Mouse (Mus musculus): Measurements from ENCODE around the gene Necab2. TPM values are rescaled to one million over a fixed set of nuclear protein-coding genes. Genes with fewer than 3 reads are reported as not detected.

The Necab2 gene
- polyA plus RNA-seq, 1 experiment from 2014 or later: 3.5 TPM

- no peak for ATAC-seq (ENCODE audit: low FRiP score, low read depth)
- Histone ChIP-seq H3K27me3 (no peaks in the 10 kb centered on the region), H3K9me3 (no peaks in the 10 kb centered on the region), H3K36me3 (no peaks in the 10 kb centered on the region), H3K4me1 (peaks cover 5% of the 10 kb centered on the region; the same call in 1 of the 2 replicates), H3K27ac (no peak overlapping the region), H3K4me3 (no peak overlapping the region), H3K9ac (no peak overlapping the region), H3K4me2 (replicated peaks) (no peak overlapping the region)
- 84% methylated on average over 3 of the region's 3 CpGs for WGBS
Observed at GRCm38 (mm10) chr8:119429552-119429951, 17.0 kb upstream of the Necab2 start.

GRCm38 (mm10) chr8:119430250-119430649 is 16.3 kb upstream of the Necab2 start:
- Histone ChIP-seq H3K4me1 (peaks cover 5% of the 10 kb centered on the region; the same call in 1 of the 2 replicates), H3K27me3 (no peaks in the 10 kb centered on the region), H3K36me3 (no peaks in the 10 kb centered on the region), H3K27ac (no peak overlapping the region), H3K4me2 (replicated peaks) (no peak overlapping the region), H3K9me3 (no peaks in the 10 kb centered on the region), H3K9ac (no peak overlapping the region), H3K4me3 (no peak overlapping the region)
- no peak for ATAC-seq (ENCODE audit: low FRiP score, low read depth)
- WGBS: 69% methylated on average over 8 of the region's 8 CpGs

- ATAC-seq (ENCODE audit: low FRiP score, low read depth): no peak
- Histone ChIP-seq H3K4me3 (no peak overlapping the region), H3K27ac (no peak overlapping the region), H3K9ac (no peak overlapping the region), H3K27me3 (no peaks in the 10 kb centered on the region), H3K9me3 (no peaks in the 10 kb centered on the region), H3K36me3 (no peaks in the 10 kb centered on the region), H3K4me1 (peaks cover 5% of the 10 kb centered on the region; the same call in 1 of the 2 replicates), H3K4me2 (replicated peaks) (no peak overlapping the region)
- WGBS: 87% methylated on average over 7 of the region's 7 CpGs
Observed at GRCm38 (mm10) chr8:119430690-119431089, 15.8 kb upstream of the Necab2 start.

GRCm38 (mm10) chr8:119432372-119432771 is 14.1 kb upstream of the Necab2 start:
- Histone ChIP-seq H3K4me2 (replicated peaks) (no peak overlapping the region), H3K27me3 (no peaks in the 10 kb centered on the region), H3K9ac (no peak overlapping the region), H3K27ac (no peak overlapping the region), H3K4me1 (peaks cover 14% of the 10 kb centered on the region), H3K9me3 (no peaks in the 10 kb centered on the region), H3K36me3 (no peaks in the 10 kb centered on the region), H3K4me3 (no peak overlapping the region)
- no peak for ATAC-seq (ENCODE audit: low FRiP score, low read depth)
- WGBS: 68% methylated on average over 3 of the region's 3 CpGs

GRCm38 (mm10) chr8:119433582-119434174 is 12.8 kb upstream of the Necab2 start, which contains the start of gene Osgin1:
Gene Osgin1 (plus strand): TSS chr8:119434124.
- 90% methylated on average over 13 of the region's 13 CpGs for WGBS
- Histone ChIP-seq H3K4me2 (replicated peaks) (no peak within 1 kb of the TSS), H3K27ac (no peak within 1 kb of the TSS), H3K4me3 (no peak within 1 kb of the TSS), H3K9ac (peak within 1 kb of the TSS; percentile 1; the same call in 1 of the 2 replicates), H3K9me3 (no peaks in the 10 kb centered on the region), H3K27me3 (no peaks in the 10 kb centered on the region), H3K36me3 (no peaks in the 10 kb centered on the region), H3K4me1 (peaks cover 8% of the 10 kb centered on the region)
- no peak for ATAC-seq (ENCODE audit: low FRiP score, low read depth)

GRCm38 (mm10) chr8:119434569-119434968 is 11.9 kb upstream of the Necab2 start:
- WGBS: 67% methylated on average over 6 of the region's 6 CpGs
- Histone ChIP-seq H3K36me3 (no peaks in the 10 kb centered on the region), H3K4me1 (peaks cover 8% of the 10 kb centered on the region), H3K9ac (peak overlapping the region; percentile 1; the same call in 1 of the 2 replicates), H3K4me3 (no peak overlapping the region), H3K27me3 (no peaks in the 10 kb centered on the region), H3K27ac (no peak overlapping the region), H3K4me2 (replicated peaks) (no peak overlapping the region), H3K9me3 (no peaks in the 10 kb centered on the region)
- no peak for ATAC-seq (ENCODE audit: low FRiP score, low read depth)

GRCm38 (mm10) chr8:119435527-119435926 is 11.0 kb upstream of the Necab2 start:
- Histone ChIP-seq H3K4me2 (replicated peaks) (no peak overlapping the region), H3K9me3 (no peaks in the 10 kb centered on the region), H3K4me1 (peaks cover 16% of the 10 kb centered on the region), H3K27me3 (no peaks in the 10 kb centered on the region), H3K9ac (no peak overlapping the region), H3K36me3 (no peaks in the 10 kb centered on the region), H3K4me3 (no peak overlapping the region), H3K27ac (no peak overlapping the region)
- no peak for ATAC-seq (ENCODE audit: low FRiP score, low read depth)
- WGBS: 84% methylated on average over 7 of the region's 7 CpGs

GRCm38 (mm10) chr8:119436331-119436730 is 10.2 kb upstream of the Necab2 start:
- Histone ChIP-seq H3K27ac (no peak overlapping the region), H3K9me3 (no peaks in the 10 kb centered on the region), H3K4me1 (peaks cover 22% of the 10 kb centered on the region), H3K36me3 (no peaks in the 10 kb centered on the region), H3K9ac (no peak overlapping the region), H3K4me3 (no peak overlapping the region), H3K4me2 (replicated peaks) (no peak overlapping the region), H3K27me3 (peaks cover 1% of the 10 kb centered on the region; the same call in 1 of the 2 replicates)
- WGBS: 85% methylated on average over 10 of the region's 10 CpGs
- no peak for ATAC-seq (ENCODE audit: low FRiP score, low read depth)

GRCm38 (mm10) chr8:119436933-119437332 is 9.6 kb upstream of the Necab2 start:
- H3K27ac ChIP-seq: no peak overlapping the region
- no peak overlapping the region for H3K4me3 ChIP-seq
- 18% methylated on average over 9 of the region's 9 CpGs for WGBS

GRCm38 (mm10) chr8:119437506-119437905 is 9.0 kb upstream of the Necab2 start:
- H3K4me3 ChIP-seq: no peak overlapping the region
- H3K9me3 ChIP-seq: no peaks in the 10 kb centered on the region
- H3K36me3 ChIP-seq: no peaks in the 10 kb centered on the region
- H3K4me2 ChIP-seq (replicated peaks): peak overlapping the region; percentile 4; the same call in 1 of the 2 replicates
- H3K27ac ChIP-seq: no peak overlapping the region
- ATAC-seq (ENCODE audit: low FRiP score, low read depth): no peak
- H3K27me3 ChIP-seq: peaks cover 12% of the 10 kb centered on the region; the same call in 1 of the 2 replicates
- 66% methylated on average over 11 of the region's 11 CpGs for WGBS
- H3K9ac ChIP-seq: no peak overlapping the region
- H3K4me1 ChIP-seq: peaks cover 22% of the 10 kb centered on the region

More at GRCm38 (mm10) chr8:119436933-119437332, 9.6 kb upstream of the Necab2 start:
- H3K9me3 ChIP-seq: no peaks in the 10 kb centered on the region
- H3K4me1 ChIP-seq: peaks cover 22% of the 10 kb centered on the region
- H3K4me2 ChIP-seq (replicated peaks): peak overlapping the region; percentile 4; the same call in 1 of the 2 replicates
- H3K27me3 ChIP-seq: peaks cover 7% of the 10 kb centered on the region; the same call in 1 of the 2 replicates
- no peak for ATAC-seq (ENCODE audit: low FRiP score, low read depth)
- no peak overlapping the region for H3K9ac ChIP-seq
- no peaks in the 10 kb centered on the region for H3K36me3 ChIP-seq

- no peaks in the 10 kb centered on the region for H3K9me3 ChIP-seq
- WGBS: 79% methylated on average over 6 of the region's 6 CpGs
- no peak overlapping the region for H3K4me2 ChIP-seq (replicated peaks)
- H3K4me1 ChIP-seq: peaks cover 22% of the 10 kb centered on the region
- peaks cover 12% of the 10 kb centered on the region; the same call in 1 of the 2 replicates for H3K27me3 ChIP-seq
- H3K9ac ChIP-seq: 0 out of 2 replicates have a peak overlapping the region, but pooled peaks have one; percentile 5
- no peak overlapping the region for H3K27ac ChIP-seq
- no peak overlapping the region for H3K4me3 ChIP-seq
- no peaks in the 10 kb centered on the region for H3K36me3 ChIP-seq
- ATAC-seq (ENCODE audit: low FRiP score, low read depth): no peak
Observed at GRCm38 (mm10) chr8:119438876-119439275, 7.6 kb upstream of the Necab2 start.

- no peak overlapping the region for H3K27ac ChIP-seq
- peaks cover 22% of the 10 kb centered on the region for H3K4me1 ChIP-seq
- no peak for ATAC-seq (ENCODE audit: low FRiP score, low read depth)
- no peak overlapping the region for H3K4me2 ChIP-seq (replicated peaks)
- no peak overlapping the region for H3K9ac ChIP-seq
- H3K36me3 ChIP-seq: no peaks in the 10 kb centered on the region
- 92% methylated on average over 2 of the region's 2 CpGs for WGBS
- peaks cover 12% of the 10 kb centered on the region; the same call in 1 of the 2 replicates for H3K27me3 ChIP-seq
- no peaks in the 10 kb centered on the region for H3K9me3 ChIP-seq
- H3K4me3 ChIP-seq: no peak overlapping the region
Observed at GRCm38 (mm10) chr8:119439424-119439823, 7.1 kb upstream of the Necab2 start.
